Mouse (Mus musculus): ENCODE data around the gene Ikbip.
A peak's percentile ranks its signal among the peaks of the same experiment; 100 is the strongest.

The Ikbip gene

GRCm38 (mm10) chr10:91082550-91083392, at the start of gene Ikbip, which contains the start of gene Apaf1:
TSS of gene Ikbip (plus strand) at chr10:91082940.
TSS of gene Apaf1 (minus strand) at chr10:91082770.
- DNase-seq: peak; percentile 100

GRCm38 (mm10) chr10:91033942-91034341, 48.8 kb upstream of the Ikbip start:
- peak; percentile 91 for DNase-seq

GRCm38 (mm10) chr10:91049696-91050095, 33.0 kb upstream of the Ikbip start:
- peak; percentile 22 for DNase-seq

- peak; percentile 36 for DNase-seq
Observed at GRCm38 (mm10) chr10:91051156-91051555, 31.6 kb upstream of the Ikbip start.

- DNase-seq: peak; percentile 15
Observed at GRCm38 (mm10) chr10:91052734-91053133, 30.0 kb upstream of the Ikbip start.

DNA sequence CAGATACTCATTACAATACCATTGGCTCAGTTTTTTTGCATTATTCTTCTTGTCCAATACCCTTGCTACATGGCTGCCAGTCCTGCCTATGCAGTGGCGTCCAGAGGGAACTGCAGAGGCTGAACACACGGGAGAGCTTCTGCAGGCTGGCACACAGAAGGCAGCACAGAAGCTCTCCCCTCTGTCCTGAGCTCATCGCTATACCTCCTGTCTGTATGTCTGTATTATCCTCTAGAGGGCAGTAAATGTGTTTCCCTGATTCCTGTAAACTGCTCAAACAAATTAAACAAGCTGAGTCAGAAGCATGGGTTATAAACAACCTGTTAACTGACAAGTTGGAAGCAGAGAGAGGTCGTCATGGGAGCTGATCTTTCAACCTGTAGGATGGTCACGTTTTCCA, 22.0 kb upstream of the Ikbip start:
- DNase-seq: peak; percentile 61

- DNase-seq: peak; percentile 73
Observed at GRCm38 (mm10) chr10:91062355-91062754, 20.4 kb upstream of the Ikbip start.

GRCm38 (mm10) chr10:91071768-91072167, 11.0 kb upstream of the Ikbip start:
- no peak for DNase-seq

DNA sequence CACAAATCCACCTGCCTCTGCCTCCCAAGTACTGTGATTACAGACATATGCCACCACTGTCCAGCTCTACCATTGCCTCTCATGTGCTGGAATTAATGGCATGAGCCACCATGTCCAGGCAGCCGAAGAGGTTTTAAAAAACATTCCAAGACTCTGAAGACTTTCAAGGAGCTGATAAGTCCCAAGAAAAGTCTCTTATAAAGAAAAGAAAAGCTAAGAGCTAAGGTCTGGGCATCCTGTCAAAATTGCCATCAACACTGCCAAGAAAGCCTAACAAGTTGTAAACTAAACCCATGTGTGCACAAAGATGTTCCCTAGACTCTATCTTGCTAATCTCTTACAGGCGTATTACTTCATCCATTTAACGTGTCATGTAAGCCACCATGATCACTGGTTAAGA, 9.4 kb upstream of the Ikbip start:
- peak; percentile 62 for DNase-seq

DNA sequence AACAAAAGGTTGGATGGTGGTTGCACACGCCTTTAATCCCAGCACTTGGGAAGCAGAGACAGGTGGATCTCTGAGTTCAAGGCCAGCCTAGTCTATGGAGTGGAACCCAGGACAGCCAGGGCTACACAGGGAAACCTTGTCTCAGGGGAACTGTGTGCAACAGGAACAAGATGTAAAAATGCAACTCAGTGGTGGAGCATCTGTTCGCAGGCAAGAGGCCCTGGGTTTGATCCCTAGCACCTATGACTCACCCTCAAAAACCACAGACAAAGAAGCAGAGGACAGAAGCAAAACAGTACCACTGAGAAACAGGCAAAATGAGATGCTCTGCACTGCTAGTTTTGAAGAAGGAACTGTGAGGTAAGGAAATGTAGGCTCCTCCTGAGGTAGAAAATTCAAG, 6.1 kb upstream of the Ikbip start:
- DNase-seq: peak; percentile 57

DNA sequence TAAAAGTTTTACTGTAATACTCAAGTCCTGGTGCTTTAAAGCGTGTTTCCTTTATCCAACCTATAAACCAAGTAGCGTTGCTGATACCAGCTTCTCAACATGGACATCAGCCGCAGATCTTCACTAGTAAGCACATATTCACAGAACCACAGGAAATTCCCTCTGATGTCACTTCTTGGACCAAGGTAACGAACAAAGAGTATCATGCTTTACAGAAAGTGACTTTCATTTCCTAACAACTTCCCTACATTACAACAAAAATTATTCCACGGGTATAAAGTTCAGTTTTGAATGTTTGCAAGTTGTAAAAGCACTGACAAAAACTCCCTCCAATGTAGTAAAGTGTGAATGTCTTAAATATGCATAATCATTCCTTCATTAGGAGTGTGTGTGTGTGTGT, 2.2 kb upstream of the Ikbip start:
- no peak for DNase-seq

DNA sequence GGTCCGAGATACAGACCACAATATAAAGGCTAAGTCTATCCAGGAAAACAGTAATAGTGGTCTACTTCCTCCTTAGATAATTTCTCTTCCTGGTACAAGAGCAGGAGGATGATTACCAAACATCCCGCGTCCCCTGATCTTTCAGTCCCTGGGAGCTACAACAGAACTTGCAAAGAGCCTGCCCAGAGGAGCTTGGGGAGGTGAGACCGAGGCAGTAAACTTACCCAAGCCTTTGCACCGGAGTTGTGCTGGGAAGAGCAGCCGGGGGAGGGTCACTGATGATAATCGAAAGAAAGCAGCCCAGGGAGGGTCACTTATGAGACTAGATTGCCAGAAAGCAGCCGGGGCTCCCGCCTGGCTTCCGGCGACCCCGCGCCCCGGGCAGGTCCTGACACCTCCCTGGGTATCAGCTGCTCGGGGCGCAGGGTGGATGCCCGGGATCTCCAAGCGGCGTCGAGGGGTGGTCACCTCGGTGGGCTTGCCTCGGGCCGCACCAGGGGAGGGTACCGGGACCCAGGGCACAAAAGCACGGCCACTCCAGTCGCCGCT, 707 bp upstream of the Ikbip start:
- no peak for DNase-seq

- no peak for DNase-seq
Observed at GRCm38 (mm10) chr10:91083393-91083927, 720 bp downstream of the Ikbip start.

DNA sequence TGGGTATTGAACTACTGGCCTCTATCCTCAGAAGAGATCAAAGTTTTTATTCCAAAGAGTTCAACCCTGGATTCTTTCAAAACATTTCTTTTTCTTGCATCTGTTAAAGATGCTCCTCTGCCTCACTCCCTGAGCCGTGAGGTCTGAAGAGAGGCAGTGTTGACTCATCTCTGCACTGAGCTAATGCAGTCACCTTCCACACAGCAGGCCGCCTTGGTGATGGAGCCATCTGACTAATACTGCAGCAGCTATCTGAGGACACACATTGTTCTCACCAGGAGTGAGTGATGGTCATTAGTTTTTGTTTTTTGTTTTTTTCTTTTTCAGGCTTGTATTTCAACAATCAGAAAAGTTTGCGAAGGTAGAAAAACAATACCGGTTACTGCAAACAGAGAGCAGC, 10.1 kb downstream of the Ikbip start:
- peak; percentile 64 for DNase-seq

GRCm38 (mm10) chr10:91094251-91095104, 11.7 kb downstream of the Ikbip start:
- peak; percentile 75 for DNase-seq

DNA sequence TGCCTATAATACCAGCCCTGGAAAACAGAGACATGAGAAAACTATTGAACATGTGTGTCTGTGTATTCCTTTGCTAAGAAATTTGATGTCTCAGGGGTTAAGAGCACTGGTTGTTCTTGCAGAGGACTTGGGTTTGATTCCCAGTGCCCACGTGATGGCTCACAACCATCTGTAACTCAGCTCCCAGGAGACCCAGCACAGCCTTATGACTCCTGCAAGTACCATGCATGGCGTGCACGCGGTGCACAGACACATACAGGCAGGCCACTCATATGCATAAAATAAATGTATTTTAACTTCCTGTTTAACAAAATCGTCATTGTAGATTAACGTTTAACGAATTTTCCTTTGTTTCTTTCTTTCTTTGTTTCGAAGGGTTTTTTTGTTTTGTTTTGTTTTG, 15.3 kb downstream of the Ikbip start:
- peak; percentile 87 for DNase-seq

DNA sequence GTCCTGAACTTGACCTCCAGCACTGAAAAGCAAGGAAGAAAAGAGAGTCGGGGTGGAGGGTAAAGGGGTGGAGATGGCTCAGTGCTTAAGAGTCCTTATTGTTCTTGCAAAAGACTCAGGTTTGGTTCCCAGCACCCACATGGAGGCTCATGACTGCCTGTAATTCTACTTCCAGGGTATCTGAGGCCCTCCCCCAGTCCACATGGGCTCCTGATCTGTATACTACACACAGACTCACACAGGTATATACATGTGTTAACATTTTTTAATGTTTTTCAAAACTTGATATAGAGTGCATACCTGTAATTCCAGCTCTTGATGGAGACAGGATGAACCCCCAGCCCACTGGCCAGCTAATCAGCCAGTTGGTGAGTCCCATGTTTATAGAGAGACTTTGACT, 17.4 kb downstream of the Ikbip start:
- peak; percentile 78 for DNase-seq

GRCm38 (mm10) chr10:91101936-91102335, 19.2 kb downstream of the Ikbip start:
- DNase-seq: peak; percentile 66

DNA sequence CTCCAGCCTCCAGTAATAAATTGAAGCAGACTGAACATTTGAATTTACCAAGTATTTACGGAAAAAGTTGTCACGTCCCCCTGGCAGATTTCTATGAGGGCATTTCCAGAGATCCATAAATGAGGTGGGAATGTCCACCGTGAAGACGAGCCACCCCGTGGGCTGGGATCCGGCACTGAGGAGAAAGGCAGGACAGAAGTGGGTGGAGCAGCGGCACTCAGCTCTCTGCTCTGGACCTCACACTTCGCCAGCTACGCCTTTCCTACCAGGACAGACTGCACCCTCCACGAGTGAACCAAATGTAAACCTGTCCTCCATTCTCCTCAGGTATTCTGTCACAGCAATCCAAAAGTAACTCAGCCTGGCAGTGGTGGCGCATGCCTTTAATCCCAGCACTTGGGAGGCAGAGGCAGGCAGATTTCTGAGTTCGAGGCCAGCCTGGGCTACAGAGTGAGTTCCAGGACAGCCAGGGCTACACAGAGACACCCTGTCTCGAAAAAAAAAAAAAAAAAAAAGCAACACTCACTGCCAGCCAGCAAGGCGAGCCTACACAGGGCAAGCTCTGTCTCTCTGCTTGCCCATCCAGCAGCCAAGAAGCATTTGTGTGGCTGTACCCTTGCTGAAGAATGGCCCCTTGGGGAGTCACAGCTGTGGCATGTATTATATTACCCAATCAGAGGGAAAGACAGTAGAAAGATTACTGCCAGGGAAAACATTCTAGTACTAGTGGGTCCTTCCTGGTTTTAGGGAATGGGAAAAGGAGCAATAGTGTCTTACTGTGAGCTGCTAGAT, 20.3 kb downstream of the Ikbip start:
- peak; percentile 79 for DNase-seq

DNA sequence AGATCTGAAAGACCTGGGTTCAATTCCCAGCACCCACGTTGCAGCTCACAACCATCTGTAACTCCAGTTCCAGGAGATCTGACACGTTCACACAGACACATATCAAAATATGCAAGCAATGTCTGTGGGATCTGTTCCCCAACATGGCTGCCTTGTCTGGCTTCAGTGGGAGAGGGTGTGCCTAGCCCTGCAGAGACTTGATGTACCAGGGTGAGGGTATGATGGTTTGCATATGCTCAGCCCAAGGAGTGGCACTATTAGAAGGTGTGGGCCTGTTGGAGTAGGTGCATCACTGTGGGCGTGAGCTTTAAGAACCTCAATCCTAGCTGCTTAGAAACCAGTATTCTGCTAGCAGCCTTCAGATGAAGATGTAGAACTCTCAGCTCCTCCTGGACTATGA, 23.2 kb downstream of the Ikbip start:
- DNase-seq: peak; percentile 76

GRCm38 (mm10) chr10:91109841-91110240, 27.1 kb downstream of the Ikbip start:
- no peak for DNase-seq

DNA sequence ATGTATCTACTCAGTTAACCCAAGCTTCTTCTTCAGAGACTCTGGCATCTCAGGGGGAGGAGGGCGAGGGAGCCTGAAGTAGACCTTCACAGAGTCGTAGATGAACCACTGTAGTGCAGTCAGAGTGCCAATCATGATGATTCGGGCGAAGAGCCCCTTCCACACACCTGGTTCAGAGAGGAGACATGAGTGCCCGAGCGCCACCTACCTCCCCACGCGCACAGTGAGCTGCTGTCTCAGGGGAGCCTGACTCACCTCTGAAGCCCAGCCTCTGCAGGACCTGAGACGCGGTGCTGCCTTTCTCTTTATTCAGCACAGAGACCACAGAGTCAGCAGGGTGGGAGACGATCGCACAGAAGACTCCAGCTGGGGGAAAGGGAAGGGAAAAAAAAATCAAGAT, 34.2 kb downstream of the Ikbip start:
- DNase-seq: peak; percentile 85

All from heart, adult 11 months (tissue).